Mouse (Mus musculus): Measurements from ENCODE around the gene Ap3b1. TPM values are rescaled to one million over a fixed set of nuclear protein-coding genes. Genes with fewer than 3 reads are reported as not detected.

Gene Ap3b1
- total RNA-seq, 2 experiments from 2014 or later = 47.4 to 85.3 TPM

DNA sequence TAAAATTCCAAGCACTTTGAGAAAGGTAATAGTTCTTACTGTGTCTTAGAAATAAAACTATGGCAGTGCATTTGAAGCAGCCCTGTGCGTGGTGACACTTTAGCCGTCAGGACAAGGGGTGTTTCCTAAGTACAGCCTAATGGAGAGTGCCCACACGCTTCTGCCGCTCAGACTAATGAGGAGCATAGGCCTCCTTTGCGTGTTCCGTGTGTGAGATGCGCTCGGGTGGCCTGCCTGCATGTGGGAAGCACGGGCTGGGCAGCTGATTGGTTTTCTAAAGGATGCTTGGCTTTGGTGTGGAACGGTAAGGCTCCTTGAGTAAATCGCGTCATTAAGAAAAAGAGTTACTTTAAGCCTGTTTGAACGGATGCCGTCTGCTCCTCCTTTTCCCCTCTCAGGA lies 206.4 kb downstream of the Ap3b1 start:
- ATAC-seq (replicated peaks; ENCODE audit: low FRiP score, low TSS enrichment, poor library complexity, severe bottlenecking) = no peak

GRCm38 (mm10) chr13:94565616-94566015 lies 206.9 kb downstream of the Ap3b1 start:
- ATAC-seq (replicated peaks; ENCODE audit: low FRiP score, low TSS enrichment, poor library complexity, severe bottlenecking) = no peak

DNA sequence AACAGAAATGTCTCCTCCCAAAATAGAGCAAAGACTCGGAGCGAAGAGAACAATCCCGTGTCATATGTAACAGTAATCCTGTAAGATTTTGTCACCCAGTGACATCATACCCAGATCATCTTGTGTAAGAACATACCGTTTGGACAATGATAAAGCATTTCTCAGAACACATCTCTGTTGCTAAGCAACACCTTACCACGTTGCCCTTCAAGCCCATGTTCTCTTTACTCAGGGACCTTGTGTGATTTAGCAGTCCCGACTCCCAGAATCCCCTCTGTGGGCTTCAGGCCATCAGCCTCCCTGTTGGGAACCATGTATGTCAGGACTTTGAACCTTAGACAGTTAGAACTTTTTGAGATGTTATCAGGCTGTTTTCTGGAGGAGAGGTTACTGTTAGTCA lies 209.0 kb downstream of the Ap3b1 start:
- ATAC-seq (replicated peaks; ENCODE audit: low FRiP score, low TSS enrichment, poor library complexity, severe bottlenecking) = no peak

DNA sequence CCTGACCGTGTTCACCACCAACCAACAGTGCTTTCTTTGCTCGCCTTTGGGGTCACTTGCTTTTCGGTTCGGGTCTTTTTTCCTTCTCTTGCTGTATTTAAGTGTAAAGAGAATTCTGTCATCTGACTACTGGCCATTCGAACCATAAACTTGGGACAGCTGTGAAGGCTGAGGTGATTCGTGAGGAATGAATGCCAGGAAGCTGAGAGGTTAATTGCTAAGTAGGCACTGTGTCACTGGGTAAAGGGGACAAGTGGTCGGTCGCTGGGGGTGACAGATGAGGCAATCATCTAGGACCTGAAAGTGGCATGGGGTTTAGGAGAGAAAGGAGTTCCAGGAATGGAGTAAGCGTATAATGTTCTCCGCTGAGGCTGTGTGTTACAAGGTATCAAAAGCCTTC lies 212.2 kb downstream of the Ap3b1 start:
- ATAC-seq (replicated peaks; ENCODE audit: low FRiP score, low TSS enrichment, poor library complexity, severe bottlenecking) = no peak

GRCm38 (mm10) chr13:94573356-94573755 lies 214.6 kb downstream of the Ap3b1 start:
- no peak for ATAC-seq (replicated peaks; ENCODE audit: low FRiP score, low TSS enrichment, poor library complexity, severe bottlenecking)

GRCm38 (mm10) chr13:94573833-94574232 lies 215.1 kb downstream of the Ap3b1 start:
- ATAC-seq (replicated peaks; ENCODE audit: low FRiP score, low TSS enrichment, poor library complexity, severe bottlenecking) = no peak

- ATAC-seq (replicated peaks; ENCODE audit: low FRiP score, low TSS enrichment, poor library complexity, severe bottlenecking) = no peak
Observed at GRCm38 (mm10) chr13:94575607-94576398, 217.0 kb downstream of the Ap3b1 start.

- ATAC-seq (replicated peaks; ENCODE audit: low FRiP score, low TSS enrichment, poor library complexity, severe bottlenecking) = no peak
Observed at GRCm38 (mm10) chr13:94576399-94577176, 217.8 kb downstream of the Ap3b1 start.

DNA sequence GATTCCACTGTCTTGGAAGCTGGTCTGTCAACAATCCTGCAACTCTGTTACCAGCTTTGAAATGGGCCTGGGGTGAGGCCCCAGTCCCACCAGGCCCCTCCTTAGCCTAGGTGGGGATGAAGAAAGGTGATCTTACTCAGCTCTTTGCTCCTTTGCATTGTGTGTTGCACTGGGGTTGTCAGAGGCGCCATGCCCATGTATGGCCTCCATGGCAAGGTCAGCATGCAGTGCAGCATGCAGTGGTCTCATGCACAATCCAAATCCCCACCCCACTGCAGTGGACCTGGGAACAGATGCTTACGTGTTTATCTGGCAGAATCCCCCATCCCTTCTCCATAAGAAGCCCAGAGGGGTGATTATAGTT lies 218.4 kb downstream of the Ap3b1 start:
- ATAC-seq (replicated peaks; ENCODE audit: low FRiP score, low TSS enrichment, poor library complexity, severe bottlenecking) = no peak

DNA sequence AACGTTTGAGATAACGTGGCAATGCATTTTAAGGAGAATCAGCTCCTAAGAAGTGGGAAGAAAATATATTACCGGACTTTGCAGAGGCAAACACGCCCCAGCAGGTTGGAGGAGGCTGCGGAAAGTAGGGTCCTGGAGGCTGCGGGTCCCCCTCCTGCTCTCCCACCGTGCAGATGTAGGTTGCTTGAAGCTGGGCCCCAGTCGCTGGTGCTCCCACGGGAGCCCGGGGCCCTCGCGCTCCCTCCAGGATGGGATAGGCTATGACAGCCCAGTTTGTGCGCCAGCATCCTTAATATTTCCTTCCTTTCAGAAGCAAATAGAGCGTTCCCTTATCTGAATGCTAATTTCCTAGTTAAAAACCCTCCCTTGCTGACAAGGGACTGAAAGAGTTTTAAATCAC lies 236.5 kb downstream of the Ap3b1 start:
- ATAC-seq (replicated peaks; ENCODE audit: low FRiP score, low TSS enrichment, poor library complexity, severe bottlenecking) = no peak

- no peak for ATAC-seq (replicated peaks; ENCODE audit: low FRiP score, low TSS enrichment, poor library complexity, severe bottlenecking)
Observed at GRCm38 (mm10) chr13:94595701-94596361, 237.1 kb downstream of the Ap3b1 start.

- ATAC-seq (replicated peaks; ENCODE audit: low FRiP score, low TSS enrichment, poor library complexity, severe bottlenecking) = no peak
Observed at GRCm38 (mm10) chr13:94596386-94597033, 237.8 kb downstream of the Ap3b1 start.

GRCm38 (mm10) chr13:94599718-94600117 lies 241.0 kb downstream of the Ap3b1 start:
- no peak for ATAC-seq (replicated peaks; ENCODE audit: low FRiP score, low TSS enrichment, poor library complexity, severe bottlenecking)

DNA sequence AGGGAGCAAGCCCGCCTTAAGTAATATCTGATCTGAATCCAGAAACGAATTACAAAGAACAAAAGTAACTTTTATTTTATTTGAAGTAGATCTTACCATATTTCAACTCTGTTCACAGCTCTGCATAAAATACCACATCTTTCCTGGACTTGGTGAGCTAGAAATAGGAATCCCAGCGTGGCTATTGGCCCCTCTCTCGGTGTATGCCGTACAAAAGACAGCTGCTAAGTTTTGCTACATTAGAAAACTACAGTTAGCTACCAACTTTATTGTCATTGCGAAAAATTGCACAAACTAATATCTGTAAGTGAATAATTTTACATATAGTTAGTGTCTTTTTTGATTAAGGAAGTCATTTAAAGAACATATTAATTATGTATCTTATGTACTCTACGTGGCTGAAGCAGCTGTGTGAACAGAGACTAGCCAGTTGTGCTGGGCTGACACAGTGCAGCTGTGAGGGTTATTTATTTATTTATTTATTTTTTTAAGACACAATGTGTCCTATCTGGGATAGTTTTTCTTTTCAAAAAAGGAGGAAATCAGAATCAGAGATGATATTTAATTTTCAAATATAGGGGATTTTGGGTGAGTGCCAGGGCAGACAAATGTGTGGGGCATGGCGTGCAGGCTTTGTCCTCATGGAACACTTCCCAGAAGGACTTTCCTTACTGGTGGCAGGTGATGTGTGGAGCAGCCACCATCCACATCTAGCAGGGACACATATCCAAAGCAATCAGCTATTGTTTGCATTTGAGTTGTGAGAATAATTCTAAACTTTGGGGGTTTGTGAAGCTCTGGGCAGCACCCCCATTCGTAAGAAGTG lies 248.5 kb downstream of the Ap3b1 start:
- ATAC-seq (replicated peaks; ENCODE audit: low FRiP score, low TSS enrichment, poor library complexity, severe bottlenecking) = no peak

GRCm38 (mm10) chr13:94607861-94608223 lies 249.1 kb downstream of the Ap3b1 start:
- no peak for ATAC-seq (replicated peaks; ENCODE audit: low FRiP score, low TSS enrichment, poor library complexity, severe bottlenecking)

DNA sequence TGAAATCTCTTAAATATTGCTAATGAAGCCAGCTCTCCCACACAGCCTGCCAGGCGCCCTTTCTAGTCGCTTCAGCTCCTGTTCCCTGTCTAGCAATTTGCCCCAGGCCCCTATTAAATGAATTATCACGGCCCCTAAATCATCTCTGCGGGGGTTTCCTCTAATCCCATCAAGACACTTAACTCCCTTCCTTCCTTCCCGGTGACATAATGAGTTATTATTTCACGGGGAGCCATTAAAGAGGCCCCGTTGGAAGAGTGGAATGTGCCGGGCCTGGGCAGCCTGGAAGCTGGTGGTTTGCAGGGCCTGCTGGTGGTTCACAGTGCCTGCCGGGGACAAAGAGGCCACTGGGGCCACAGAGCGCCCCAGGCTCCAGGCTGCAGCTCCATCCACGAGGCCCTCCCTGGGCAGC lies 249.7 kb downstream of the Ap3b1 start:
- no peak for ATAC-seq (replicated peaks; ENCODE audit: low FRiP score, low TSS enrichment, poor library complexity, severe bottlenecking)

- no peak for ATAC-seq (replicated peaks; ENCODE audit: low FRiP score, low TSS enrichment, poor library complexity, severe bottlenecking)
Observed at GRCm38 (mm10) chr13:94608947-94609346, 250.2 kb downstream of the Ap3b1 start.
